Mouse (Mus musculus): ENCODE measurements around the gene Usp31. TPM values are rescaled to one million over a fixed set of nuclear protein-coding genes. Genes with fewer than 3 reads are reported as not detected.

Usp31 gene
- polyA plus RNA-seq, 1 experiment from 2014 or later, result 0.72 TPM

GRCm38 (mm10) chr7:121699218-121699617 is 7.8 kb downstream of the Usp31 start:
- Histone ChIP-seq H3K36me3 (ENCODE audit: control insufficient read depth, insufficient read depth) (no peaks in the 10 kb centered on the region), H3K9ac (ENCODE audit: low read depth, low read length) (no peak overlapping the region), H3K4me1 (replicated peaks; ENCODE audit: control insufficient read depth, insufficient read depth, low read length) (no peaks in the 10 kb centered on the region), H3K4me2 (replicated peaks; ENCODE audit: low read depth) (no peak overlapping the region), H3K27me3 (replicated peaks; ENCODE audit: control insufficient read depth, insufficient read depth, low read length) (no peaks in the 10 kb centered on the region), H3K9me3 (ENCODE audit: control insufficient read depth) (no peaks in the 10 kb centered on the region), H3K4me3 (ENCODE audit: low read depth, low read length) (no peak overlapping the region), H3K27ac (ENCODE audit: low read depth, low read length) (no peak overlapping the region)
- TF ChIP-seq CTCF (IDR thresholded peaks at IDR 0.05; ENCODE audit: low read depth), result no peak
- ATAC-seq, result no peak

- Histone ChIP-seq H3K9me3 (ENCODE audit: control insufficient read depth) (no peaks in the 10 kb centered on the region), H3K27ac (ENCODE audit: low read depth, low read length) (no peak overlapping the region), H3K9ac (ENCODE audit: low read depth, low read length) (no peak overlapping the region), H3K4me2 (replicated peaks; ENCODE audit: low read depth) (no peak overlapping the region), H3K4me1 (replicated peaks; ENCODE audit: control insufficient read depth, insufficient read depth, low read length) (no peaks in the 10 kb centered on the region), H3K36me3 (ENCODE audit: control insufficient read depth, insufficient read depth) (no peaks in the 10 kb centered on the region), H3K4me3 (ENCODE audit: low read depth, low read length) (no peak overlapping the region), H3K27me3 (replicated peaks; ENCODE audit: control insufficient read depth, insufficient read depth, low read length) (no peaks in the 10 kb centered on the region)
- 50% methylated on average over 1 of the region's 1 CpGs for WGBS
- no peak for TF ChIP-seq CTCF (IDR thresholded peaks at IDR 0.05; ENCODE audit: low read depth)
- ATAC-seq, result no peak
These were observed 9.5 kb downstream of the Usp31 start for GRCm38 (mm10) chr7:121697574-121697973.

- H3K4me2 ChIP-seq (replicated peaks; ENCODE audit: low read depth), result no peak overlapping the region
- no peak for TF ChIP-seq CTCF (IDR thresholded peaks at IDR 0.05; ENCODE audit: low read depth)
- no peak for ATAC-seq
These were observed 9.9 kb downstream of the Usp31 start for GRCm38 (mm10) chr7:121697170-121697569.

GRCm38 (mm10) chr7:121691803-121692202 is 15.2 kb downstream of the Usp31 start:
- no peak for TF ChIP-seq CTCF (IDR thresholded peaks at IDR 0.05; ENCODE audit: low read depth)
- no peaks in the 10 kb centered on the region for H3K9me3 ChIP-seq (ENCODE audit: control insufficient read depth)
- H3K36me3 ChIP-seq (ENCODE audit: control insufficient read depth, insufficient read depth), result no peaks in the 10 kb centered on the region
- no peak overlapping the region for H3K9ac ChIP-seq (ENCODE audit: low read depth, low read length)
- no peak overlapping the region for H3K27ac ChIP-seq (ENCODE audit: low read depth, low read length)
- H3K4me1 ChIP-seq (replicated peaks; ENCODE audit: control insufficient read depth, insufficient read depth, low read length), result no peaks in the 10 kb centered on the region
- no peak overlapping the region for H3K4me2 ChIP-seq (replicated peaks; ENCODE audit: low read depth)
- WGBS, result 46% methylated on average over 2 of the region's 2 CpGs
- H3K27me3 ChIP-seq (replicated peaks; ENCODE audit: control insufficient read depth, insufficient read depth, low read length), result no peaks in the 10 kb centered on the region
- no peak overlapping the region for H3K4me3 ChIP-seq (ENCODE audit: low read depth, low read length)
- no peak for ATAC-seq

More at GRCm38 (mm10) chr7:121697170-121697569, 9.9 kb downstream of the Usp31 start:
- no peaks in the 10 kb centered on the region for H3K4me1 ChIP-seq (replicated peaks; ENCODE audit: control insufficient read depth, insufficient read depth, low read length)
- H3K9ac ChIP-seq (ENCODE audit: low read depth, low read length), result no peak overlapping the region
- H3K36me3 ChIP-seq (ENCODE audit: control insufficient read depth, insufficient read depth), result no peaks in the 10 kb centered on the region
- H3K27ac ChIP-seq (ENCODE audit: low read depth, low read length), result no peak overlapping the region
- H3K9me3 ChIP-seq (ENCODE audit: control insufficient read depth), result no peaks in the 10 kb centered on the region
- no peak overlapping the region for H3K4me3 ChIP-seq (ENCODE audit: low read depth, low read length)
- H3K27me3 ChIP-seq (replicated peaks; ENCODE audit: control insufficient read depth, insufficient read depth, low read length), result no peaks in the 10 kb centered on the region

GRCm38 (mm10) chr7:121689338-121689737 is 17.7 kb downstream of the Usp31 start:
- no peak for TF ChIP-seq CTCF (IDR thresholded peaks at IDR 0.05; ENCODE audit: low read depth)
- Histone ChIP-seq H3K4me3 (ENCODE audit: low read depth, low read length) (no peak overlapping the region), H3K27me3 (replicated peaks; ENCODE audit: control insufficient read depth, insufficient read depth, low read length) (no peaks in the 10 kb centered on the region), H3K9me3 (ENCODE audit: control insufficient read depth) (no peaks in the 10 kb centered on the region), H3K4me2 (replicated peaks; ENCODE audit: low read depth) (no peak overlapping the region), H3K4me1 (replicated peaks; ENCODE audit: control insufficient read depth, insufficient read depth, low read length) (no peaks in the 10 kb centered on the region), H3K36me3 (ENCODE audit: control insufficient read depth, insufficient read depth) (no peaks in the 10 kb centered on the region), H3K27ac (ENCODE audit: low read depth, low read length) (no peak overlapping the region), H3K9ac (ENCODE audit: low read depth, low read length) (no peak overlapping the region)
- no peak for ATAC-seq

GRCm38 (mm10) chr7:121685140-121685984 is 21.7 kb downstream of the Usp31 start:
- H3K27me3 ChIP-seq (replicated peaks; ENCODE audit: control insufficient read depth, insufficient read depth, low read length), result no peaks in the 10 kb centered on the region
- no peak overlapping the region for H3K27ac ChIP-seq (ENCODE audit: low read depth, low read length)
- no peaks in the 10 kb centered on the region for H3K4me1 ChIP-seq (replicated peaks; ENCODE audit: control insufficient read depth, insufficient read depth, low read length)
- H3K4me2 ChIP-seq (replicated peaks; ENCODE audit: low read depth), result no peak overlapping the region
- no peaks in the 10 kb centered on the region for H3K36me3 ChIP-seq (ENCODE audit: control insufficient read depth, insufficient read depth)
- 82% methylated on average over 5 of the region's 5 CpGs for WGBS
- no peak overlapping the region for H3K4me3 ChIP-seq (ENCODE audit: low read depth, low read length)
- no peak for TF ChIP-seq CTCF (IDR thresholded peaks at IDR 0.05; ENCODE audit: low read depth)
- no peak for ATAC-seq
- H3K9ac ChIP-seq (ENCODE audit: low read depth, low read length), result no peak overlapping the region
- H3K9me3 ChIP-seq (ENCODE audit: control insufficient read depth), result no peaks in the 10 kb centered on the region
